Mouse (Mus musculus) mouse trophoblast stem cell (cell line): ENCODE results near the gene Gm20388.

Experiments used
- in situ Hi-C, 2 experiments: fragments of 300-500 bp; cut with MseI, MboI; formaldehyde crosslinking; loops; 2 replicates in 1 of 2; 3 replicates in 1 of 2; pipeline ENCODE4 v1.15.1; 2025

Gm20388 gene

GRCm38 (mm10) chr8:124328259-124328658 lies 4417.6 kb downstream of the Gm20388 start:
- in situ Hi-C loops: no loop called here

GRCm38 (mm10) chr8:124329690-124330089 lies 4419.0 kb downstream of the Gm20388 start:
- in situ Hi-C loops: no loop called here

- in situ Hi-C loops: no loop called here
Observed at GRCm38 (mm10) chr8:124330433-124330832, 4419.8 kb downstream of the Gm20388 start.

- in situ Hi-C loops: no loop called here
Observed at GRCm38 (mm10) chr8:124331094-124331493, 4420.5 kb downstream of the Gm20388 start.

GRCm38 (mm10) chr8:124331706-124332105 lies 4421.1 kb downstream of the Gm20388 start:
- in situ Hi-C loops: no loop called here

- in situ Hi-C loops: no loop called here
Observed at GRCm38 (mm10) chr8:124336302-124336701, 4425.7 kb downstream of the Gm20388 start.

- in situ Hi-C loops: no loop called here
Observed at GRCm38 (mm10) chr8:124339742-124340141, 4429.1 kb downstream of the Gm20388 start.

GRCm38 (mm10) chr8:124340360-124341068 lies 4429.9 kb downstream of the Gm20388 start:
- in situ Hi-C loops: no loop called here

- in situ Hi-C loops: no loop called here
Observed at GRCm38 (mm10) chr8:124343151-124343550, 4432.5 kb downstream of the Gm20388 start.

- in situ Hi-C loops: no loop called here
Observed at GRCm38 (mm10) chr8:124343991-124344390, 4433.4 kb downstream of the Gm20388 start.

- in situ Hi-C loops: no loop called here
Observed at GRCm38 (mm10) chr8:124345098-124345497, 4434.5 kb downstream of the Gm20388 start.

- in situ Hi-C loops: no loop called here
Observed at GRCm38 (mm10) chr8:124346852-124347523, 4436.3 kb downstream of the Gm20388 start.

- in situ Hi-C loops: no loop called here
Observed at GRCm38 (mm10) chr8:124348087-124348486, 4437.4 kb downstream of the Gm20388 start.

GRCm38 (mm10) chr8:124349663-124350062 lies 4439.0 kb downstream of the Gm20388 start:
- in situ Hi-C loops: loop anchor here (5.0 kb wide), 2 partner anchors 292 to 297 kb away; no protein-coding TSS in a partner anchor

GRCm38 (mm10) chr8:124351636-124352035 lies 4441.0 kb downstream of the Gm20388 start:
- in situ Hi-C loops: loop anchor here (5.0 kb wide), 2 partner anchors 294 to 299 kb away; no protein-coding TSS in a partner anchor

- in situ Hi-C loops: no loop called here
Observed at GRCm38 (mm10) chr8:124360911-124361310, 4450.3 kb downstream of the Gm20388 start.

GRCm38 (mm10) chr8:124361773-124362427 lies 4451.3 kb downstream of the Gm20388 start:
- in situ Hi-C loops: no loop called here

GRCm38 (mm10) chr8:124362589-124362988 lies 4451.9 kb downstream of the Gm20388 start:
- in situ Hi-C loops: no loop called here

- in situ Hi-C loops: no loop called here
Observed at GRCm38 (mm10) chr8:124363337-124363736, 4452.7 kb downstream of the Gm20388 start.

GRCm38 (mm10) chr8:124368213-124368612 lies 4457.6 kb downstream of the Gm20388 start:
- in situ Hi-C loops: no loop called here

- in situ Hi-C loops: no loop called here
Observed at GRCm38 (mm10) chr8:124370422-124371183, 4460.0 kb downstream of the Gm20388 start.
